Mouse (Mus musculus) CH12.LX (cell line): ENCODE measurements around the gene Hist1h2bn. TPM values are rescaled to one million over a fixed set of nuclear protein-coding genes. Genes with fewer than 3 reads are reported as not detected.

ENCODE experiments used
- DNase-seq: peaks from one replicate; pipeline ENCODE4 v3.0.0-alpha.2; 2013; ENCODE audit errors: extremely low read depth
- H3K27ac ChIP-seq: 2 replicates; pipeline ENCODE4 v1.5.1; 2012; ENCODE audit warnings: low read depth, mild to moderate bottlenecking, control low read depth, moderate library complexity; ENCODE audit not compliant: insufficient read depth
- H3K27me3 ChIP-seq: replicated peaks from 2 replicates; pipeline ENCODE3; 2012; ENCODE audit warnings: inconsistent platforms
- H3K36me3 ChIP-seq, 2 experiments: replicated peaks in 1 of 2; 2 replicates each; pipeline versions ENCODE3 to v1.6.1; 2012; ENCODE audit warnings: inconsistent platforms in 1 of 2, low read length in 1 of 2, mild to moderate bottlenecking in 1 of 2, mixed read lengths in 1 of 2, moderate library complexity in 1 of 2; ENCODE audit not compliant: control insufficient read depth in 1 of 2, insufficient read depth in 1 of 2
- H3K4me1 ChIP-seq, 2 experiments: 2 replicates each; pipeline ENCODE4 v1.6.1; 2012; ENCODE audit warnings: inconsistent platforms in 1 of 2, moderate library complexity in 1 of 2; ENCODE audit not compliant: insufficient read depth in 2 of 2, control insufficient read depth in 1 of 2
- H3K4me2 ChIP-seq: 2 replicates; pipeline ENCODE4 v1.6.1; 2012; ENCODE audit warnings: low read depth, mild to moderate bottlenecking, control low read depth; ENCODE audit not compliant: poor library complexity, insufficient read depth, severe bottlenecking
- H3K4me3 ChIP-seq, 3 experiments: fragments of 150-350 bp in 1 of 3; sonication (generic) in 1 of 3; replicated peaks in 1 of 3; 2 replicates each; pipeline versions ENCODE3 to v1.5.1; 2011 to 2012; ENCODE audit warnings: low read depth in 2 of 3, low read length in 2 of 3, mild to moderate bottlenecking in 2 of 3, moderate library complexity in 2 of 3, control low read depth in 1 of 3, improper control_type of control experiment in 1 of 3, inconsistent platforms in 1 of 3, mixed read lengths in 1 of 3; ENCODE audit not compliant: poor library complexity in 1 of 3
- H3K79me2 ChIP-seq: replicated peaks from 2 replicates; pipeline ENCODE4 v1.6.1; 2012; ENCODE audit warnings: mild to moderate bottlenecking, moderate library complexity; ENCODE audit not compliant: control insufficient read depth, poor library complexity, insufficient read depth, severe bottlenecking; ENCODE audit errors: extremely low read depth
- H3K9ac ChIP-seq: 2 replicates; pipeline ENCODE4 v1.6.1; 2012; ENCODE audit warnings: low read depth, mild to moderate bottlenecking, control low read depth, moderate library complexity; ENCODE audit not compliant: insufficient read depth
- H3K9me3 ChIP-seq: replicated peaks from 2 replicates; pipeline ENCODE3; 2012; ENCODE audit warnings: low read length, inconsistent platforms, mixed read lengths
- BHLHE40 ChIP-seq: IDR thresholded peaks from 2 replicates; pipeline ENCODE4 v1.6.1; 2011; ENCODE audit warnings: mild to moderate bottlenecking, low read depth, low read length, improper control_type of control experiment
- CHD1 ChIP-seq: IDR thresholded peaks from 2 replicates; pipeline ENCODE4 v1.6.1; 2012; ENCODE audit warnings: low read depth, low read length, improper control_type of control experiment, inconsistent platforms
- CHD2 ChIP-seq: IDR thresholded peaks from 2 replicates; pipeline ENCODE4 v1.6.1; 2011; ENCODE audit warnings: low read length, improper control_type of control experiment
- CTCF ChIP-seq, 2 experiments: IDR thresholded peaks in 1 of 2; conservative IDR thresholded peaks in 1 of 2; 2 replicates each; pipeline ENCODE4 v1.5.1; 2011 to 2012; ENCODE audit warnings: low read depth in 2 of 2, low read length in 2 of 2, improper control_type of control experiment in 1 of 2, inconsistent platforms in 1 of 2, mild to moderate bottlenecking in 1 of 2, moderate library complexity in 1 of 2
- E2F4 ChIP-seq: IDR thresholded peaks from 2 replicates; pipeline ENCODE4 v1.6.1; 2011; ENCODE audit warnings: low read depth, low read length, improper control_type of control experiment; ENCODE audit not compliant: insufficient replicate concordance
- ELF1 ChIP-seq: IDR thresholded peaks from 2 replicates; pipeline ENCODE4 v1.6.1; 2014; ENCODE audit warnings: low read depth, mild to moderate bottlenecking, inconsistent platforms, low read length, improper control_type of control experiment
- EP300 ChIP-seq: IDR thresholded peaks from 2 replicates; pipeline ENCODE4 v1.6.1; 2011; ENCODE audit warnings: low read length, improper control_type of control experiment
- ETS1 ChIP-seq: conservative IDR thresholded peaks from 2 replicates; pipeline ENCODE4 v1.6.1; 2012; ENCODE audit warnings: low read depth, mild to moderate bottlenecking, inconsistent platforms, low read length, improper control_type of control experiment, moderate library complexity
- GABPA ChIP-seq: IDR thresholded peaks from 2 replicates; pipeline ENCODE4 v1.6.1; 2012; ENCODE audit warnings: low read depth, low read length, improper control_type of control experiment, inconsistent platforms; ENCODE audit not compliant: insufficient replicate concordance
- HCFC1 ChIP-seq: IDR thresholded peaks from 2 replicates; pipeline ENCODE4 v1.6.1; 2012; ENCODE audit warnings: low read depth, mild to moderate bottlenecking, inconsistent platforms, low read length, improper control_type of control experiment
- IRF4 ChIP-seq: IDR thresholded peaks from 2 replicates; pipeline ENCODE4 v1.6.1; 2014; ENCODE audit warnings: low read depth, mild to moderate bottlenecking, inconsistent platforms, low read length, improper control_type of control experiment
- JUN ChIP-seq: IDR thresholded peaks from 2 replicates; pipeline ENCODE4 v1.6.1; 2011; ENCODE audit warnings: low read depth, mild to moderate bottlenecking, low read length, improper control_type of control experiment, moderate library complexity; ENCODE audit not compliant: insufficient read depth
- JUND ChIP-seq: conservative IDR thresholded peaks from 2 replicates; pipeline ENCODE4 v1.6.1; 2011; ENCODE audit warnings: low read depth, low read length, improper control_type of control experiment
- KAT2A ChIP-seq: IDR thresholded peaks from 2 replicates; pipeline ENCODE4 v1.6.1; 2012; ENCODE audit warnings: low read length, improper control_type of control experiment, inconsistent platforms; ENCODE audit not compliant: insufficient replicate concordance
- MAFK ChIP-seq: IDR thresholded peaks from 2 replicates; pipeline ENCODE4 v1.6.1; 2011; ENCODE audit warnings: low read length, improper control_type of control experiment; ENCODE audit not compliant: insufficient replicate concordance
- MAX ChIP-seq: IDR thresholded peaks from 2 replicates; pipeline ENCODE4 v1.6.1; 2011; ENCODE audit warnings: low read length, improper control_type of control experiment
- MAZ ChIP-seq: IDR thresholded peaks from 2 replicates; pipeline ENCODE4 v1.6.1; 2012; ENCODE audit warnings: low read depth, mild to moderate bottlenecking, inconsistent platforms, low read length, improper control_type of control experiment, moderate library complexity
- MEF2A ChIP-seq: IDR thresholded peaks from 2 replicates; pipeline ENCODE4 v1.6.1; 2014; ENCODE audit warnings: low read depth, mild to moderate bottlenecking, inconsistent platforms, low read length, improper control_type of control experiment, borderline replicate concordance
- MXI1 ChIP-seq: IDR thresholded peaks from 2 replicates; pipeline ENCODE4 v1.6.1; 2011; ENCODE audit warnings: mild to moderate bottlenecking, low read depth, low read length, improper control_type of control experiment
- MYC ChIP-seq: IDR thresholded peaks from 2 replicates; pipeline ENCODE4 v1.6.1; 2011; ENCODE audit warnings: low read depth, mild to moderate bottlenecking, improper control_type of control experiment, low read length
- NELFE ChIP-seq: IDR thresholded peaks from 2 replicates; pipeline ENCODE4 v1.6.1; 2011; ENCODE audit warnings: low read depth, low read length, improper control_type of control experiment
- NRF1 ChIP-seq: IDR thresholded peaks from 2 replicates; pipeline ENCODE4 v1.6.1; 2014; ENCODE audit warnings: low read depth, mild to moderate bottlenecking, inconsistent platforms, low read length, improper control_type of control experiment, moderate library complexity
- PAX5 ChIP-seq: IDR thresholded peaks from 2 replicates; pipeline ENCODE4 v1.6.1; 2012; ENCODE audit warnings: low read length, inconsistent platforms, mixed read lengths
- POLR2A ChIP-seq: IDR thresholded peaks from 2 replicates; pipeline ENCODE4 v1.6.1; 2011; ENCODE audit warnings: low read depth, mild to moderate bottlenecking, improper control_type of control experiment, low read length
- POLR2AphosphoS2 ChIP-seq: IDR thresholded peaks from 2 replicates; pipeline ENCODE4 v1.6.1; 2011; ENCODE audit warnings: low read depth, low read length, improper control_type of control experiment
- RAD21 ChIP-seq: IDR thresholded peaks from 2 replicates; pipeline ENCODE4 v1.6.1; 2011; ENCODE audit warnings: low read depth, mild to moderate bottlenecking, low read length, improper control_type of control experiment, moderate library complexity
- RCOR1 ChIP-seq: conservative IDR thresholded peaks from 2 replicates; pipeline ENCODE4 v1.6.1; 2012; ENCODE audit warnings: low read depth, mild to moderate bottlenecking, inconsistent platforms, low read length, improper control_type of control experiment
- SIN3A ChIP-seq: IDR thresholded peaks from 2 replicates; pipeline ENCODE4 v1.6.1; 2012; ENCODE audit warnings: low read length, improper control_type of control experiment, inconsistent platforms
- SMC3 ChIP-seq: IDR thresholded peaks from 2 replicates; pipeline ENCODE4 v1.6.1; 2011; ENCODE audit warnings: low read depth, low read length, improper control_type of control experiment
- TBP ChIP-seq: conservative IDR thresholded peaks from 2 replicates; pipeline ENCODE4 v1.6.1; 2011; ENCODE audit warnings: low read depth, low read length, improper control_type of control experiment
- TCF12 ChIP-seq: IDR thresholded peaks from 2 replicates; pipeline ENCODE4 v1.6.1; 2014; ENCODE audit warnings: low read depth, mild to moderate bottlenecking, inconsistent platforms, low read length, improper control_type of control experiment
- UBTF ChIP-seq: IDR thresholded peaks from 2 replicates; pipeline ENCODE4 v1.6.1; 2012; ENCODE audit warnings: low read depth, mild to moderate bottlenecking, inconsistent platforms, low read length, improper control_type of control experiment, moderate library complexity
- USF1 ChIP-seq: IDR thresholded peaks from 2 replicates; pipeline ENCODE4 v1.6.1; 2014; ENCODE audit warnings: low read depth, mild to moderate bottlenecking, inconsistent platforms, low read length, improper control_type of control experiment
- USF2 ChIP-seq: conservative IDR thresholded peaks from 2 replicates; pipeline ENCODE4 v1.6.1; 2011; ENCODE audit warnings: low read depth, low read length, improper control_type of control experiment
- ZC3H11A ChIP-seq: IDR thresholded peaks from 2 replicates; pipeline ENCODE4 v1.6.1; 2012; ENCODE audit warnings: low read depth, mild to moderate bottlenecking, inconsistent platforms, low read length, improper control_type of control experiment
- ZKSCAN1 ChIP-seq: IDR thresholded peaks from 2 replicates; pipeline ENCODE4 v1.6.1; 2012; ENCODE audit warnings: low read depth, inconsistent platforms, low read length, improper control_type of control experiment, borderline replicate concordance
- ZMIZ1 ChIP-seq: IDR thresholded peaks from 2 replicates; pipeline ENCODE4 v1.6.1; 2012; ENCODE audit warnings: low read depth, mild to moderate bottlenecking, inconsistent platforms, low read length, improper control_type of control experiment
- ZNF384 ChIP-seq: IDR thresholded peaks from 2 replicates; pipeline ENCODE4 v1.6.1; 2012; ENCODE audit warnings: low read depth, low read length, improper control_type of control experiment, inconsistent platforms
- dilution Hi-C: fragments of 300-500 bp; cut with MboI; formaldehyde crosslinking; loops from 2 replicates; pipeline ENCODE4 v1.14.3; 2020; ENCODE audit warnings: low sequenced_read_pairs; ENCODE audit not compliant: extremely low pct_unique_long_range_greater_than_20kb, extremely low pct_ligation_motif_present
- in situ Hi-C: fragments of 300-500 bp; cut with MboI; formaldehyde crosslinking; loops from 3 replicates; pipeline ENCODE4 v1.14.3; 2019; ENCODE audit warnings: low sequenced_read_pairs, low pct_ligation_motif_present, low pct_unique_long_range_greater_than_20kb, mixed read lengths
- polyA plus RNA-seq: library from polyadenylated mRNA; unstranded; fragments of >175 nt; gene quantifications from 2 replicates; pipeline ENCODE4 v1.2.1, GENCODE M21; 2012; ENCODE audit warnings: low read depth; ENCODE audit not compliant: insufficient read length
- total RNA-seq, 2 experiments: library from RNA; depleted of rRNA; stranded (reverse); fragments of 300-350 nt in 1 of 2; fragments of >200 nt in 1 of 2; gene quantifications; 2 replicates each; pipeline ENCODE4 v1.2.3; 2012 to 2014

The Hist1h2bn gene
- total and polyA plus RNA-seq, 3 experiments: 2.6 to 1,563 (median 24.0) TPM

DNA sequence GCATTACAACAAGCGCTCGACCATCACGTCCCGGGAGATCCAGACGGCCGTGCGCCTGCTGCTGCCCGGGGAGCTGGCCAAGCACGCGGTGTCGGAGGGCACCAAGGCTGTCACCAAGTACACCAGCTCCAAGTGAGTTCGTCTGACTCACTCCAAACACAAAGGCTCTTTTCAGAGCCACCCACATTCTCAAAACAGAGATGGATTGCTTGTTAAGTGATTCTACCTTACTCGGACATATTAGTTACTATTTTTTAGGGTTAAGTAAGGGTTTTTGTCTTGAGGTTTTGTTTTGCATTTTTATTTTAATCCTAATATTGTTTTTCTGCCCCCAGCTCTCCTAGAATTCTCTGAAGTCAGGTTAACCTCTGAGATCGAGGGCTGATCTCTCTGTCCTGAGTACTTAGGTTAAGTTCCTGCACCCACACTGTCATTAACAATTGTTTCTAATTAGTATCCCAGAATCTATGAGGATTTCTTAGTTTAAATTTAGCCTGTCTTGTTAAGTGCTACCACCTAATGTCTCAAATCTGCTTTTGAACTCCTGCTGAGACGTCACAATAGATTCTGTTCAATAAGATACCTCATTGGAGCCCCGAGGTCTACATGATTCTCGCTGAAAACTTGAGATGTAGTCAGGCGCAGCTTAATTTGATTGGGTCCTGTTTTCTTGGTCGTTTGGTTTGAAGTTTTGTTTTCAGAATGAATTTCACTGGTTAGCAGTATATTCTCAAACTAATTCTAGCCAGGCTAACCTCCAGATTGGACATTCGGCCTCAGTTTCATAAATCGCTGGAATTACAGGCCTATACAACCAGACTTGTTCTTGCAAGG lies 34.1 kb downstream of the Hist1h2bn start:
- no peaks in the 10 kb centered on the region for H3K36me3 ChIP-seq
- peak overlapping the region; percentile 88 for H3K4me2 ChIP-seq
- no peak for TF ChIP-seq KAT2A
- TF ChIP-seq POLR2AphosphoS2: no peak
- TF ChIP-seq BHLHE40: no peak
- TF ChIP-seq RAD21: no peak
- TF ChIP-seq NELFE: peak; percentile 58; the same call in 1 of the 2 replicates
- peak; percentile 42; the same call in 1 of the 2 replicates for TF ChIP-seq ZMIZ1
- TF ChIP-seq CTCF (conservative IDR thresholded peaks at IDR 0.05 in 1 of 2, IDR thresholded peaks at IDR 0.05 in 1 of 2; ENCODE audit: low read depth in 2 of 2, low read length in 2 of 2): no peak
- TF ChIP-seq RCOR1: no peak
- no peak for TF ChIP-seq TCF12
- peak; percentile 25; the same call in 1 of the 2 replicates for TF ChIP-seq MYC
- no peak for TF ChIP-seq HCFC1
- no peak for TF ChIP-seq E2F4
- no peak for TF ChIP-seq USF2
- TF ChIP-seq ZNF384: no peak
- TF ChIP-seq NRF1: peak; percentile 7; the same call in 1 of the 2 replicates
- TF ChIP-seq PAX5: no peak
- TF ChIP-seq JUND: no peak; the same call in 1 of the 2 replicates
- TF ChIP-seq ETS1: no peak
- TF ChIP-seq IRF4: no peak
- TF ChIP-seq MAZ: no peak
- no peak for TF ChIP-seq GABPA
- TF ChIP-seq MEF2A: no peak
- no peak for TF ChIP-seq USF1
- TF ChIP-seq JUN: no peak
- TF ChIP-seq ZC3H11A: no peak
- TF ChIP-seq MAFK: no peak
- TF ChIP-seq CHD2: no peak
- TF ChIP-seq EP300: no peak
- TF ChIP-seq MXI1: 0 out of 2 replicates have a peak, but pooled peaks have one; percentile 10
- TF ChIP-seq SMC3: no peak
- TF ChIP-seq UBTF: peak; percentile 79; the same call in 1 of the 2 replicates
- TF ChIP-seq ZKSCAN1: no peak
- no peak for TF ChIP-seq ELF1
- no peak for TF ChIP-seq TBP
- TF ChIP-seq SIN3A: no peak
- TF ChIP-seq MAX: peak; percentile 7; the same call in 1 of the 2 replicates
- peak; percentile 93 for TF ChIP-seq CHD1
- TF ChIP-seq POLR2A: peak; percentile 65
- TF ChIP-seq, all 38 proteins: peak for 9
- no peaks in the 10 kb centered on the region for H3K79me2 ChIP-seq
- no peaks in the 10 kb centered on the region for H3K9me3 ChIP-seq
- peak overlapping the region in 1 of 3 experiments; percentile 13 for H3K4me3 ChIP-seq
- peak overlapping the region; percentile 69 for H3K9ac ChIP-seq
- in situ Hi-C loops: no loop called here
- H3K27ac ChIP-seq: peak overlapping the region; percentile 91
- H3K4me1 ChIP-seq: peaks cover 0 to 33% of the 10 kb centered on the region in 2 experiments; a peak in 3 of 4 replicates
- peak; percentile 74 for DNase-seq
- no peaks in the 10 kb centered on the region for H3K27me3 ChIP-seq
- dilution Hi-C loops: no loop called here
